Mouse (Mus musculus): ENCODE data around the gene Bglap2. TPM values are rescaled to one million over a fixed set of nuclear protein-coding genes. Genes with fewer than 3 reads are reported as not detected.

Gene Bglap2
- polyA plus RNA-seq, 1 experiment from 2014 or later: not detected

- peaks cover 26% of the 10 kb centered on the region for H3K27me3 ChIP-seq
- H3K27ac ChIP-seq: no peak overlapping the region
- H3K4me3 ChIP-seq (replicated peaks): no peak overlapping the region
- H3K9ac ChIP-seq (replicated peaks): no peak overlapping the region
- H3K36me3 ChIP-seq: peaks cover 67% of the 10 kb centered on the region
- H3K9me3 ChIP-seq: no peaks in the 10 kb centered on the region
- H3K4me1 ChIP-seq (replicated peaks): 0 out of 2 replicates have a peak, but pooled peaks cover 12% of the 10 kb centered on the region
- no peak overlapping the region for H3K4me2 ChIP-seq (replicated peaks)
- 89% methylated on average over 2 of the region's 2 CpGs for WGBS
- ATAC-seq: no peak
Observed at GRCm38 (mm10) chr3:88361612-88362313, 16.7 kb downstream of the Bglap2 start.

DNA sequence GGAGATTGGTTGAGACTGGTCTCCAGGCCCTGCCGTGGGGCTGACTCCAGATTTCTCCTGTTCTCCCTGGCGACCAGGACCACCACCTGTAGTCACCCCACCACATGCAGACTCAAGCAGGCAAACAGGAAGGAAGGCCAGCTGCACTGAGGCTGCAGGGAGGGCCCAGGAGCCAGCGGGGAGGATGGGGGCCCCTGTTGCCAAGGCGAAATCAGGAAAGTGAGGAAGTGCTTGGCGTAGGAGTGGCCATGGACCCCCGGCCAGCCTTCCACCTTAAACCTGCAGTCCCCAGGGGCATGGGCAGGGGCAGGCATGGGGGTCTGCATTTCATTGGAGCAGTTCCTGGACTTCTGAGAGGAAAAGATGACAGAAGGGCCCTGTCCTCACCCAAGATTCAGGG lies 17.4 kb downstream of the Bglap2 start:
- Histone ChIP-seq H3K27me3 (peaks cover 25% of the 10 kb centered on the region), H3K4me2 (replicated peaks) (no peak overlapping the region), H3K9me3 (no peaks in the 10 kb centered on the region), H3K4me3 (replicated peaks) (no peak overlapping the region), H3K9ac (replicated peaks) (no peak overlapping the region), H3K36me3 (peaks cover 74% of the 10 kb centered on the region), H3K27ac (no peak overlapping the region), H3K4me1 (replicated peaks) (0 out of 2 replicates have a peak, but pooled peaks cover 11% of the 10 kb centered on the region)
- 82% methylated on average over 6 of the region's 6 CpGs for WGBS
- ATAC-seq: no peak

DNA sequence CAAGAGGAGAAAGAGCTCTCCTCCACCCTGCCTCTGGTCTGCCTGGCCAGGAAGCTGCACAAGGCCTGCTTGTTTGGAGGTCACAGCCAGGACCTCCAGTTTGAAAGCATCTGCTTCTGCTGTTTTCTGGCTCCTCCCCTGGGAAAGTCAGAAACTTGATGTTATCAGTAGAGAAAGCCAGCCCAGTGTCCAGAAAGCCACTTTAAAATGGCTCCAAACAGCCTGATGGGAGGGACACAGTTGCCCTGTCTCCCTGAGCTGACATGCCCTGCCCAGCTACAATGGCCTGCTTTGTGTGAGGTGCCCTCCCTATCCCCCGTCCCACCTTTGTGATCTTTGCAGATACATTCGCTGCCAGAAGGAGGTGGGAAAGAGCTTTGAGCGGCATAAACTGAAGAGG lies 18.5 kb downstream of the Bglap2 start:
- no peaks in the 10 kb centered on the region for H3K9me3 ChIP-seq
- peaks cover 13% of the 10 kb centered on the region for H3K27me3 ChIP-seq
- H3K4me3 ChIP-seq (replicated peaks): no peak overlapping the region
- WGBS: 78% methylated on average over 3 of the region's 3 CpGs
- peaks cover 85% of the 10 kb centered on the region for H3K36me3 ChIP-seq
- no peak for ATAC-seq
- 0 out of 2 replicates have a peak, but pooled peaks cover 9% of the 10 kb centered on the region for H3K4me1 ChIP-seq (replicated peaks)
- no peak overlapping the region for H3K9ac ChIP-seq (replicated peaks)
- H3K27ac ChIP-seq: no peak overlapping the region
- H3K4me2 ChIP-seq (replicated peaks): no peak overlapping the region

DNA sequence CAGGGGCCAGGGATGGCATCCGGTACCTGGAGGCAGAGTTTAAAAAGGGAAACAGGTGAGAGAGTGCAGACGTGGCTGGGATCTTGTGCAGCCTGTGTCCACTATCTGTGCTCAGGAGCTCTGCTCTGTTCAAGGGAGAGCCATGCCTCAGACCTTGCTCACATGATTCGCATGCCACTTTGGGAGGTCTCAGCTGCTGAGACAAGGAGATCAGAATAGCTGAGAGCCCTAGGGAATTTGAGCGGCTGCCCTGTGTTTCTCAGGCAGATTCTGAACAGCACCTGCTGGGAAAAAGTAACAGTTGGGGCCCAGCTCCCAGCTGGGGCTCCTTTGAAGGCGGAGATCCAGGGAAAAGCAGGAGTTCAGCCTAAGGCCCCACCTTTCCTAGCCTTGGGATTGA lies 18.9 kb downstream of the Bglap2 start:
- ATAC-seq: no peak
- 0 out of 2 replicates have a peak, but pooled peaks cover 9% of the 10 kb centered on the region for H3K4me1 ChIP-seq (replicated peaks)
- 63% methylated on average over 5 of the region's 5 CpGs for WGBS
- H3K4me2 ChIP-seq (replicated peaks): no peak overlapping the region
- no peak overlapping the region for H3K4me3 ChIP-seq (replicated peaks)
- no peak overlapping the region for H3K9ac ChIP-seq (replicated peaks)
- H3K36me3 ChIP-seq: peaks cover 89% of the 10 kb centered on the region
- no peak overlapping the region for H3K27ac ChIP-seq
- H3K27me3 ChIP-seq: peaks cover 9% of the 10 kb centered on the region
- no peaks in the 10 kb centered on the region for H3K9me3 ChIP-seq

- Histone ChIP-seq H3K4me1 (replicated peaks) (0 out of 2 replicates have a peak, but pooled peaks cover 6% of the 10 kb centered on the region), H3K27me3 (no peaks in the 10 kb centered on the region), H3K4me3 (replicated peaks) (no peak overlapping the region), H3K27ac (no peak overlapping the region), H3K9ac (replicated peaks) (no peak overlapping the region), H3K36me3 (peaks cover 100% of the 10 kb centered on the region), H3K9me3 (no peaks in the 10 kb centered on the region), H3K4me2 (replicated peaks) (no peak overlapping the region)
- 90% methylated on average over 8 of the region's 8 CpGs for WGBS
- no peak for ATAC-seq
Observed at GRCm38 (mm10) chr3:88354396-88355165, 23.9 kb downstream of the Bglap2 start.

DNA sequence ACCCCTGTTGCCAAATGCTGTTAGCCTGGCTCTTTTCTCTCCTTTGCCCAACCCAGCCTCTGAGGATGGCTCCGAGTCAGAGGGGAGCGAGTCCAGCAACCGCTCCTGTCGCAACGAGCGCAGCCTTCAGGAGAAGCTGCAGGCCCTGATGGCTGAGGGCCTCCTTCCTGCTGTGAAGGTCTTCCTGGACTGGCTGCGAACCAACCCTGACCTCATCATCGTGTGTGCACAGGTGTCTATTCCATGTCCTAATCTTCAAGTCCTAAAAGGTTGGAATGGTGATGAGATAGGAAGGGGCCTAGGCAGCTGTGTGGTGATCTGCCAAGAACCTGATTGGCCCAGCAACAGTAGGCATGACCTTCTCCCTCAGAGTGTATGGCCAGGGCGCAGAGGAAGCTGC lies 25.6 kb downstream of the Bglap2 start:
- WGBS: 96% methylated on average over 9 of the region's 9 CpGs
- ATAC-seq: no peak
- no peaks in the 10 kb centered on the region for H3K9me3 ChIP-seq
- no peak overlapping the region for H3K4me3 ChIP-seq (replicated peaks)
- H3K36me3 ChIP-seq: peaks cover 100% of the 10 kb centered on the region
- no peak overlapping the region for H3K27ac ChIP-seq
- H3K4me2 ChIP-seq (replicated peaks): no peak overlapping the region
- no peaks in the 10 kb centered on the region for H3K27me3 ChIP-seq
- no peaks in the 10 kb centered on the region for H3K4me1 ChIP-seq (replicated peaks)
- no peak overlapping the region for H3K9ac ChIP-seq (replicated peaks)

- H3K36me3 ChIP-seq: peaks cover 100% of the 10 kb centered on the region
- no peak overlapping the region for H3K9ac ChIP-seq (replicated peaks)
- H3K9me3 ChIP-seq: no peaks in the 10 kb centered on the region
- WGBS: 94% methylated on average over 13 of the region's 13 CpGs
- H3K27ac ChIP-seq: no peak overlapping the region
- no peak for ATAC-seq
- H3K4me1 ChIP-seq (replicated peaks): no peaks in the 10 kb centered on the region
- H3K27me3 ChIP-seq: no peaks in the 10 kb centered on the region
- H3K4me2 ChIP-seq (replicated peaks): no peak overlapping the region
- no peak overlapping the region for H3K4me3 ChIP-seq (replicated peaks)
Observed at GRCm38 (mm10) chr3:88350732-88351131, 27.8 kb downstream of the Bglap2 start.

DNA sequence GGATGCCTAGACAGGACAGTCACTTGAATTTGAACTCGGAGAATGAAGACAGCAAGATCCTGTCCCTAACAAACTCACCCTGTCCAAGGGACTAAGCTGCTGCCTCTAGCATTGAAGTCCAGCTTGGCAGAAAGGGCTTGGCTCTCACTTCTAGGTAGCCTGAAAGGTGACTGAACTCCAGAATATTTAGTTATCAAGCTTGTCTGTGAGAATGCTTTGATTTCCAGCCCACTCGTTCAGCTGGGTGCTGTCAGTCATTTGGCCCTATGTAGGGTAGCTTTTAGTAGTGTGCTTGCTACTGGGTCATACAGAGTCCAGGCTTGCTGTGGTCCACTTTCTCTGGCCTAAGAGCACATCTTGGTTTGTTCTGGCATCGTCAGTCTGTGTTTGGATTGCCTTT lies 39.5 kb downstream of the Bglap2 start:
- Histone ChIP-seq H3K9me3 (no peaks in the 10 kb centered on the region), H3K36me3 (peaks cover 26% of the 10 kb centered on the region), H3K4me3 (replicated peaks) (no peak overlapping the region), H3K4me2 (replicated peaks) (no peak overlapping the region; the same call in 1 of the 2 replicates), H3K4me1 (replicated peaks) (peaks cover 30% of the 10 kb centered on the region), H3K27me3 (no peaks in the 10 kb centered on the region), H3K27ac (no peak overlapping the region), H3K9ac (replicated peaks) (0 out of 2 replicates have a peak overlapping the region, but pooled peaks have one; percentile 11)
- no peak for ATAC-seq
- 85% methylated on average over 3 of the region's 3 CpGs for WGBS

GRCm38 (mm10) chr3:88338316-88338715 lies 40.2 kb downstream of the Bglap2 start:
- no peaks in the 10 kb centered on the region for H3K27me3 ChIP-seq
- H3K9ac ChIP-seq (replicated peaks): no peak overlapping the region
- H3K27ac ChIP-seq: no peak overlapping the region
- no peak overlapping the region for H3K4me3 ChIP-seq (replicated peaks)
- no peaks in the 10 kb centered on the region for H3K9me3 ChIP-seq
- H3K36me3 ChIP-seq: peaks cover 19% of the 10 kb centered on the region
- H3K4me1 ChIP-seq (replicated peaks): peaks cover 30% of the 10 kb centered on the region
- ATAC-seq: no peak
- no peak overlapping the region for H3K4me2 ChIP-seq (replicated peaks)
- WGBS: 96% methylated on average over 7 of the region's 7 CpGs

DNA sequence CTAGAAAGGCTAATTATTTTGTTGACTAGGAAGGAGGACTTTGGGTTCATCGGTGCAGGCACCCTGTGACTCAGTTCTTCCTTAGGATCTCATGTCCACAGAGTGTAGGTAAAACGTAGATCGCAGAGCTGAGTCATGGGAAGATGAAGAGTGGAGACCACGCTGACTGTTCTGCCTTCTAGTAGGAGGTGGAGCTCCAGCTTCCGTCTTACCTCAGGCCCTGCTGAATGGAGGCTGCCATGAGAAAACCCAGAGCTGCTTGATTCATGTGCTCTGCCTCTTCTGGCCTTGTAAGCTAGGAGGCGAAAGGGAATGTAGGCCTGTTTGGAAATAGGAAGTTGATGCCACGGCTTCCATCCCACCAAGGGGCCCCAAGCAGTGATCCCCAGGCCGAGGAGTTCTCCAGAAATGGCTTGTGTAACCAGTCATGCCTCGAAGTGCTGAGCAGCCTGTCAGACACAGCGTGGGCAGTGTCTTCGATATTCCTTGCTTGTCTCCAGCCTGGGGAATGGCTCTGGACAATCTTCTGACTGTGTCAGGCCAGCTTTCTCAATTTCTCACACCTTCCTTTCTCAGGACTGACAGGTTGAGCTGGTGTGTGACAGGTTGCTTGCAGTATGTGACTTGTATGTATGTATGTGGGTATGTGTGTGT lies 41.0 kb downstream of the Bglap2 start:
- 88% methylated on average over 11 of the region's 11 CpGs for WGBS
- peak overlapping the region; percentile 53 for H3K9ac ChIP-seq (replicated peaks)
- peak overlapping the region; percentile 73 for H3K4me3 ChIP-seq (replicated peaks)

GRCm38 (mm10) chr3:88336058-88337013 lies 42.2 kb downstream of the Bglap2 start, which contains the start of the genes Tmem79 and Smg5:
Gene Tmem79 (minus strand): TSS chr3:88336148.
Gene Smg5 (plus strand): TSS chr3:88336260.
- WGBS: 1% methylated on average over 51 of the region's 66 CpGs
- Histone ChIP-seq H3K27ac (peak within 1 kb of the TSS; percentile 94), H3K27me3 (no peaks in the 10 kb centered on the region), H3K9ac (replicated peaks) (peak within 1 kb of the TSS; percentile 90), H3K9me3 (no peaks in the 10 kb centered on the region), H3K4me1 (replicated peaks) (peaks cover 30% of the 10 kb centered on the region), H3K4me3 (replicated peaks) (peak within 1 kb of the TSS; percentile 73), H3K4me2 (replicated peaks) (peak within 1 kb of the TSS; percentile 73), H3K36me3 (no peaks in the 10 kb centered on the region)
- peak; percentile 95 for ATAC-seq

More for the DNA sequence above, 41.0 kb downstream of the Bglap2 start:
- peak overlapping the region; percentile 73 for H3K4me2 ChIP-seq (replicated peaks)
- no peaks in the 10 kb centered on the region for H3K27me3 ChIP-seq
- peaks cover 11% of the 10 kb centered on the region for H3K36me3 ChIP-seq
- no peak for ATAC-seq
- H3K27ac ChIP-seq: 0 out of 2 replicates have a peak overlapping the region, but pooled peaks have one; percentile 30
- H3K9me3 ChIP-seq: no peaks in the 10 kb centered on the region
- peaks cover 30% of the 10 kb centered on the region for H3K4me1 ChIP-seq (replicated peaks)
